Mouse (Mus musculus) ovary, adult 18-20 months (tissue): Measurements from ENCODE around the gene Inmt.
"Not testable (repeated sequence)": the region's sequence is repeated elsewhere in the genome, so short reads cannot be mapped to it uniquely, and the experiment has no call there.

Experiments
- DNase-seq: peaks from one replicate; pipeline ENCODE4 v3.0.0; 2022; ENCODE audit warnings: low spot score, mixed read lengths

The Inmt gene

GRCm38 (mm10) chr6:55174741-55175181 lies at the start of gene Inmt:
TSS of gene Inmt (minus strand) at chr6:55175043.
- DNase-seq = no peak

- no peak for DNase-seq
Observed at GRCm38 (mm10) chr6:55223986-55224385, 49.1 kb upstream of the Inmt start.

- no peak for DNase-seq
Observed at GRCm38 (mm10) chr6:55218232-55218631, 43.4 kb upstream of the Inmt start.

GRCm38 (mm10) chr6:55214541-55214940 lies 39.7 kb upstream of the Inmt start:
- DNase-seq = peak; percentile 50

- no peak for DNase-seq
Observed at GRCm38 (mm10) chr6:55210423-55211365, 35.9 kb upstream of the Inmt start.

GRCm38 (mm10) chr6:55207786-55208185 lies 32.9 kb upstream of the Inmt start:
- DNase-seq = no peak

- DNase-seq = no peak
Observed at GRCm38 (mm10) chr6:55203931-55204330, 29.1 kb upstream of the Inmt start.

GRCm38 (mm10) chr6:55202913-55203910 lies 28.4 kb upstream of the Inmt start, which contains the start of gene Mindy4:
TSS of gene Mindy4 (plus strand) at chr6:55203383.
- peak; percentile 90 for DNase-seq

- no peak for DNase-seq
Observed at GRCm38 (mm10) chr6:55199047-55199446, 24.2 kb upstream of the Inmt start.

- DNase-seq = no peak
Observed at GRCm38 (mm10) chr6:55193171-55193570, 18.3 kb upstream of the Inmt start.

GRCm38 (mm10) chr6:55191537-55191936 lies 16.7 kb upstream of the Inmt start:
- no peak for DNase-seq

- DNase-seq = no peak
Observed at GRCm38 (mm10) chr6:55189406-55189805, 14.6 kb upstream of the Inmt start.

GRCm38 (mm10) chr6:55187827-55188226 lies 13.0 kb upstream of the Inmt start:
- DNase-seq = not testable (repeated sequence)

- DNase-seq = no peak
Observed at GRCm38 (mm10) chr6:55182655-55183430, 8.0 kb upstream of the Inmt start.

GRCm38 (mm10) chr6:55179560-55179959 lies 4.7 kb upstream of the Inmt start:
- no peak for DNase-seq

GRCm38 (mm10) chr6:55177060-55177732 lies 2.4 kb upstream of the Inmt start:
- no peak for DNase-seq

GRCm38 (mm10) chr6:55175892-55176291 lies 1.0 kb upstream of the Inmt start:
- DNase-seq = no peak

- DNase-seq = no peak
Observed at GRCm38 (mm10) chr6:55175456-55175855, 613 bp upstream of the Inmt start.

- no peak for DNase-seq
Observed at GRCm38 (mm10) chr6:55173941-55174349, 898 bp downstream of the Inmt start.

GRCm38 (mm10) chr6:55173171-55173570 lies 1.7 kb downstream of the Inmt start:
- no peak for DNase-seq

- no peak for DNase-seq
Observed at GRCm38 (mm10) chr6:55171638-55172037, 3.2 kb downstream of the Inmt start.
